Mouse (Mus musculus) left cerebral cortex, adult 2 months (tissue): ENCODE results near the gene Hoxb9. TPM values are rescaled to one million over a fixed set of nuclear protein-coding genes. Genes with fewer than 3 reads are reported as not detected.

Experiments used
- DNase-seq, 2 experiments: peaks; one replicate each; pipeline ENCODE4 v3.0.0; 2021 to 2022; ENCODE audit warnings: low spot score in 2 of 2, mixed read lengths in 1 of 2; ENCODE audit errors: extremely low spot score in 1 of 2
- H3K27ac ChIP-seq: fragments of 200-600 bp; 2 replicates; pipeline ENCODE4 v1.8.1; 2022
- H3K4me3 ChIP-seq: fragments of 200-600 bp; 2 replicates; pipeline ENCODE4 v1.8.1; 2022
- CTCF ChIP-seq: fragments of 200-600 bp; IDR thresholded peaks from 2 replicates; pipeline ENCODE4 v1.8.1; 2022; ENCODE audit warnings: antibody characterized with exemption, mild to moderate bottlenecking, moderate library complexity
- intact Hi-C: fragments of 180-260 bp; cut with DNase I; formaldehyde crosslinking; loops from one replicate; pipeline ENCODE4 v1.15.1; 2025
- total RNA-seq, 2 experiments: library from RNA; stranded (reverse); gene quantifications; 2 replicates each; pipeline ENCODE4 v1.2.3; 2021

Gene Hoxb9
- total RNA-seq, 2 experiments from 2014 or later: not detected

DNA sequence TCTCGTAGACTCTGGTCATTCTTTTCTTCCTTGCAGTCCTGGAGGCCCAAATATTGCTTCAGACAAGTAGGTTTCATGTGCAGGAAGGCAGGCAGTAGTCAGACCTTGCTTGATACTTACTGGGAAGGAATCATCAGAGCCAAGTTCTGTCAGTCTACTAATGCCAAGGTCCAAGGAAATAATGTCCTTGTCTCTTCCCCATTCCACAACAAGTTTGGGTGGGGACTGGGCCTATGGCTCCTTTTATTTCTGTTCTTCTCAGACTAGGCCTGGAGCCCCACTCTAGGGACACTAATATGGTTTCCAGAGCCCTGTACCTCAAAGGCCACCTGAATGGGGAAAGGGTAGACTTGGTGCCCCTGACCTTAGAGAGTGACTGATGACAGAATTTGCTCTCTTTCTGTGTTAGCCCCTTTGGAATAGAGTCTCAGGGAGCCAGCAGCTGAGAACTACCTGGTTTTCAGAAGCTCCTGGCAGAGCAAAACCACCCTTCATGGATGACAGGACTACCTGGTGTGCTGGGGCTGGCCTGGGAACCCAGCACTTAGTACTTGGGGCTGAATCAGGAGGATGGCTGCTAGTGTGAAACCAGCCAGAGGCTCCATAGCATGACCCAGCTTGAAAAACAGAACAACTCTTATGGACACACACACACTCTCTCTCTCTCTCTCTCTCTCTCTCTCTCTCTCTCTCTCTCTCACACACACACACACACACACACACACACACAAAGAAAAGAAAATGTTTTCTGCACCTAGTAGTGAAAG, 17.4 kb downstream of the Hoxb9 start:
- intact Hi-C loops: no loop called here
- TF ChIP-seq CTCF: no peak
- H3K4me3 ChIP-seq: no peak overlapping the region
- no peak for DNase-seq
- no peak overlapping the region for H3K27ac ChIP-seq

DNA sequence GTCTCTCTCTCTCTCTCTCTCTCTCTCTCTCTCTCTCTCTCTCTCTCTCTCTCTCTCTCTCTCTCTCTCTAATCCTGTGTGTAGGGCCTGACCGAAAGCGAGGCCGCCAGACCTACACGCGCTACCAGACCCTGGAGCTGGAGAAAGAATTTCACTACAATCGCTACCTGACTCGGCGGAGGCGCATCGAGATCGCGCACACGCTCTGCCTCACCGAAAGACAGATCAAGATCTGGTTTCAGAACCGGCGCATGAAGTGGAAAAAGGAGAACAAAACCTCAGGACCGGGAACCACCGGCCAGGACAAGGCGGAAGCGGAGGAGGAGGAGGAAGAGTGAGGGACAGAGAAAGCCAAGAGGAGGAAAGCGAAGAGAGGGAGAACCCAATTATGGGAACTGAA, 18.0 kb downstream of the Hoxb9 start:
- Histone ChIP-seq H3K27ac (no peak overlapping the region), H3K4me3 (no peak overlapping the region)
- no peak for TF ChIP-seq CTCF
- intact Hi-C loops: no loop called here
- DNase-seq: no peak

DNA sequence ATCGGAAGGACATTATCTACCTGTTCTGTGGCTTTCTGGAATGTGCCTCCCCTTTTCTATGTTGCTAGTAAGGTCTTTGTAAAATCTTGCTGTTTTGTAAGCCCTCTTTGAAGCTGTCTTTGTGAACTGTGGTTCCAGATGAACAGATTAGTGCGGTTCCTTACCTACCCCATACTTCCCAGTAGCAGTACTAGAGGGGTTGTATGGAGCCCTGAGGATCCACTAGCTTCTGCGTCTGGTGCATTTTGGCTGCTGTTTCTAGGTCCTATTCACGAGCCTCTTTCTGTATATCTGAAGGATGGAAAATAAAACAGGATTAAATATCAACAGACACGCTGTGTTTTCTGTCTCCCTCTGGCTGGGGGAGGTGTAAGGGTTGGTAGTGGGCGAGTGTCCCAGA, 18.6 kb downstream of the Hoxb9 start:
- no peak overlapping the region for H3K4me3 ChIP-seq
- TF ChIP-seq CTCF: no peak
- intact Hi-C loops: no loop called here
- DNase-seq: no peak
- no peak overlapping the region for H3K27ac ChIP-seq

DNA sequence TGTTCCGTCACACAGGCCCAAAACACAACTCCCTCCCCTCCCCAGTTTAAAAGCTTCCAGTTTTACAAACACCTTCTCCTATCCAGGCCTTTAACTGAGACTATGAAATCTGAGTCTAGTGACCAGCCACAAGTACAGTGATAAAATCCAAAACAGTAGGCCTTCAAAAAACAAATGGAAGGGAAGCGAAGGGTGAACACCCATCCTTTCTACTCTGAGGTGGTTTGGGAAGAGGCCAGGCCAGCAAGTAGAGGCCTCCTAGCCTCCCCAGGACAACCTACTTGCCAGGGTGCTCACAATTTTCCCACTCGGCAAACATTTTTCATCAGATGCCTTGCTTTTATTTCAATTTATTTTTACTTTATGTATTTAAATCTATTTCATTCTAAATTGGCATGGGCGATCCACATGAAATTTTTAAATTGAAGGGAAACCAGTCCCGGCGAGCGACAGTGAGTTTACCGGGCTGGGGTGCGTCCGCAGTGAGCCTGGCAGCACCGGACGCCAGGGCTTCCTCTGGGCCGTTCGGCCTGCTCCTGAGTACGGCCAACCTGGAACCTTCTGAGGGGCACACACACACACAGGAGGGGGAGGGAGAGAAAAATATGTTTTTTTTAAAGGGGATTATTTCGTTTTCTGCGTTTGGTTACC, 19.6 kb downstream of the Hoxb9 start:
- no peak for TF ChIP-seq CTCF
- Histone ChIP-seq H3K4me3 (no peak overlapping the region), H3K27ac (no peak overlapping the region)
- intact Hi-C loops: no loop called here
- DNase-seq: no peak

DNA sequence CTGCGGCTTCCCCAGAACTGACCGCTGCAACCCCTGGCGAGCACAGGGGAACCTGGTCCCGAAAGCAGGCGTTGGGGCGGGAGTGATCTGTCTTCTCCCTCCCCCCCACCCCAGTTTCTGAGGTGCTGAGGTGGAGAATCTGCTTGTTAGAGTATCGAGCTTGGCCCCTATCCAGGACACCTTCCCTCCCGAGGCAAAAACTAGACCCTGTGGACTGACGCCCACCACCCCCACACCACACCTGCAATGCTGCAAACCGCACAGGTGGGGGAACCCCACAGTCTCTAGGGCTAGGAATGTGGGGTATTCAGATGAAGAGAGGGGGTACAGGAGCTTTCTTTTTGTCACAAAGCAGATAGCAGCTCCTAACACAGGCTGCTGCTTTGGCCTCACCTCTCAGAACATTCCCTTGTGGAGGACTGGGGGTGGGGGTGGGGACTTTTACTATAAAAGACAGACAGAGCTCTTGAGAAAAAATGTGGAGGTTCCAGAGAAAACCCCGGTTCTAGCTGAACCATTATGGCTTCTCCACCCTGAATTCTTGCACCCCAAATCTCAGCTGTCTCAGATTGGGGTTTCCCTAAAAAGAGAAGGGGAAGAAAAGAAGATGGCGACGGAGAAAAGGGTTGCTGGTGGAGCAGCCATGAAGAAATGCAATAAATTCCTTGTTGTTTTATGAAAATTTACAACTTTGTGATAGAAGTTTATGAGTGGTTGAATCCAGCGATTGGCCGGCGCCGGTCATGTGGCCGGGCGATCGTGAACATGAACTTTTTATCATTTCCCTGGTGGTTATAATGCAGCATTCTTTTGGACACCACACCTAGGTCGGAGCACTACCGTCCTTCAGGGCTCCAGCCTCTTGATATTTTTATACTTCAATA, 20.7 kb downstream of the Hoxb9 start, which contains the start of gene Hoxb6:
Gene Hoxb6 (plus strand): TSS at position 796 of the 884 bp plus-strand sequence.
- no peak within 1 kb of the TSS for H3K4me3 ChIP-seq
- intact Hi-C loops: no loop called here
- TF ChIP-seq CTCF: no peak
- DNase-seq: no peak
- H3K27ac ChIP-seq: no peak within 1 kb of the TSS

DNA sequence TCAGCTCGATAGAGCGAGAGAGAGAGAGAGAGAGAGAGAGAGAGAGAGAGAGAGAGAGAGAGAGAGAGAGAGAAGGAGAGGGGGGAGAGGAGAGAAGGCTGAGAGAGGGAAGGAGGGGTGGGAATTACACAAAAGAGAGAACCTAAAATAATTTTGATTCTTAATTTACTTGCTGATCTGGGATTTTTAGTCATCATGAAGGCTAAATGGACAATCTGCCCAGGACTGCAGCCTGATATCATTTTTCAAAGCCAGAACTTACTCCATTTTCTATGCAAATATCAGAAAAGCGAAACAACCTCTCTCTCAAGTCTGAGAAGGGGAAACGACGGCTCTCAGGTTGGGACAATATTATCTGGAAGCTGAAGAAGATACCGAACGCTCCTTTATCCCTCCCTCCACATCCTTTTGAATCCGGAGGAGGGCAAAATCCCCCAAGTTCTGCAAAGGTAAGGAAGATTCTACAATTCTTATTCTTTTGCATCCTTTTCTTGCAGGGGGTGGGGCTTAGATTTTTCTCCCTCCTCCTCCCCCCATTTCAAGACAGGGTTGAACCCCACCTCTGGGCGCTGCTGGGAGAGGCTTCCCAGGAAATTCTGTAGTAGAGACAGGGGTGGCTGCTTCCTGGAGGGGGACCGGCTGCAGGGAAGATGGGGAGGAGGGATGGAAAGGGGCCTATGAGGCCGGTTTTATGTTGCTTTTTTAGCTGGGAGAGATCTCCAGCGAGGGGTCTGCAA, 21.5 kb downstream of the Hoxb9 start:
- no peak for TF ChIP-seq CTCF
- Histone ChIP-seq H3K4me3 (no peak overlapping the region), H3K27ac (no peak overlapping the region)
- intact Hi-C loops: no loop called here
- no peak for DNase-seq

DNA sequence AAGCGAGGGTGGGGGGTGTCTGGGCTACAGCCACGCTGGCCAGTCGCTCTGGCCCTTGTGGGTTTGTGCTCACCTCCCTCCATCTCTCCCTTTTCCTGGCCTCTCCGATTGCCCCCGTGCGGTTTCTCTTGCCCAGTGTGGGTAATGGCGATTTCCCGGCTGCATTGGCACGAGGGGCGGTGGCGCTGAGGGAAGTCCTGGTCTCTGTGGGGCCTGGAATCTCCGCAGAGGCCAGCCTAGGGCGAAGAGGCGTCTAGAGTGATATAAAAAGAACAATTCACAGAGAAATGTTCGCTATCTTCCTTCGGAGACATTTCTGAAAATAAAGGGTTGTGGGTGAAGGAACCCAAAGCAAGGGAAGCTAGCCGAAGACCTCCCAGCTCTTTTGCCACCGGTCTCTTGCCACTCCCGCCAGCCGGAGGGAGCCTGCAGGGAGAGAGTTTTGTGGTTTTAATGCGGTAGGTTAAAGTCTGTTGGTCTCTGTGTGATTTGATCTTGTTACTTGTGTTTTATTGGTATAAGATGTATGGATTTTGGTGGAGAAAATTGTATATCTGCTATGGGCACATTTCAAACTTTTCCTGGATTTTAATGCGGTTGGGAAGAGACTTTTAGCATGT, 22.2 kb downstream of the Hoxb9 start:
- no peak for DNase-seq
- intact Hi-C loops: no loop called here
- Histone ChIP-seq H3K4me3 (no peak overlapping the region), H3K27ac (no peak overlapping the region)
- TF ChIP-seq CTCF: no peak

DNA sequence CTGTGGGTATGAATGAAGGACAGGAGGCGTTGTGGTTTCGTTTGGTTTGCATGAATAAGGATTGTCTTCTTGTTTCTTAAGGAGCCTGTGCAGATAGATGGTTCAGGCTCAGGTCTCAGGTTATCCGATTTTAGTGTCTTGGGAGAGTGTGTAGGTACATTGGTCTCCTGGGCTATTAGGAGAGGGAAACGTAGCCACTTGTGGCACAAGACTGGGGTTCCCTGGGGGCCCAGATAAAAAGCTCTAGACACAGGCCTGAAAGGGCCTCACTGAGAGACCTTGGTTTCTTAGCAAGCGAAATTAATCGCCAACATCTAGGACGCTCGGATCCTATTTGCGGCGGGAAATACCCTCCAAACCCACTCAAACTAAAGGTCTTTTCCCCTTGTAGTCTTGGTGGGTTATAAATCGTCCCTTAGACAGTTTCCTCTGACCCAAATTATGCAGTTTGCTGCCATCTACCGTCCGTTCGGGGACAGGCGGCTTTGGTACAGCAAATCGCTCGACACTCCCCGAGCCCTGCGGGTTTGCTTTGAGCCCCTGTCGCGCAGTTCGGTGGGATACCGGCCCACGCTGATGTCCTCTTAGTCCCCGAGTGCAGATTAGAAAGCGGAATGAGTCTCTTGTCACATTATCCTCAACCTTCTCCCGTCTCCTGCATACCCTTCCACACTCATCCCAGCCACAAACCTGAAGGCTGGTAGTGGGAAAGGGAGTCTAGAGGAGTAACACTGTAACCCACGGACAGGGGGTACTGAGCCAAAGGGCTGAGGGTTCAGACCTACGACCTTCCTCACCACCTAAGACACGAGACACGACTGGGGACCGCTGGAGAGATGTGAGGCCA, 23.2 kb downstream of the Hoxb9 start:
- TF ChIP-seq CTCF: peak; percentile 75
- H3K27ac ChIP-seq: no peak overlapping the region
- DNase-seq: peak in 1 of 2 experiments; percentile 52
- intact Hi-C loops: no loop called here
- H3K4me3 ChIP-seq: no peak overlapping the region

DNA sequence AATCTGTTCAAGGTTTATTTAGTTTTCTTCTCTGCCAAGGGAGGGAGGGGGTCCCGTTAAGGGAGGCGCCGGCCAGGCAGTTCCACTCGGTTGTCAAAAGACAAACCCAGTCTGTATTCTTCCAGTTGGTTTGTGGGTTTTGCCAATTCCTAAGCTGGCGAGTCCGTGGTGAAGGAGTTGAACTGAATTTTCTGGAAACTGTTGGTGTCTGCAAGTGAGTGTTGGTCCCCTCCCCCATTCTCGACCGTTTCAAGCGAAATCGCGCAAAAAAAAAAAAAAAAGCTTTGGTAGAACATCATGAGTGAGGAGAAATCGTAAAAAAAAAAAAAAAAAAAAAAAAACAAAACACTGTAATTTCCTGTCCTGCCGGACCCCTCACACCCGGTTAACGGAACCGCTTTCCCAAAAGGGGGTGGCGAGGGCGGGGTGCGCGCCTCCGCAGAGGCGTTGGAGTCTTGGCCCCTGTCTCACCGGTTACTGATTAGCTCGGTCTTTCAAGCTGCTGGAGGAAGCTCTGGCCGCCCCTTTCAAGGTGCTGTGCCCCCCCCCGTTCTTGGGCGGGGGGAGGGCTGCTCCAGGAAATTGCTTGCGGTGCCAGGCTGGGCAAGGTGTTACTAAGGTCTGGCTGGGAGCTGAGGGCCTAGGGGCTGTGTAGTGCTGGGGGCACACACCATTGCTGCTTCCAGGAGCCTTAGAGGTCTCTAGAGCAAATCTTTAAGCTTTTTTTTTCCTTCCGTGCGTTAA, 24.0 kb downstream of the Hoxb9 start:
- Histone ChIP-seq H3K27ac (no peak overlapping the region), H3K4me3 (no peak overlapping the region)
- intact Hi-C loops: no loop called here
- DNase-seq: no peak
- TF ChIP-seq CTCF: no peak

DNA sequence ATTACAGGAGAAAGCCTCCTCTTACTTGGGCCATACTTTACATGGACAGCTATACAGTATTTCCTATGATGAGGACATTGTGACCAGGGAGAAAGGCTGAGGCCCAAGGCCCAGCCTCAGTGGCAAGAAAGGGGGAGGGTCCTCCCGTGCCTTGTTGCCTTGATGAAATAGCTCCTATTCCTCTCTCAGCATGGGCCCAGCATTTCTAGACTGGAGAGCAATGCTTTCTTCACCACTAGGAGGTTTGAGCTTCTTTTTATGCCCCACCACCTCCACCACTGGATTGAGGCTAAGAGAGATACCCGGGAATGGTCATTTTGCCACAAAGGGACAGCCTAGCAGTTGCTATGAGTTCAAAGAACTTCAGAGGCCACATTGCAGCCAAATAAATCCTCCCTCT, 25.7 kb downstream of the Hoxb9 start:
- DNase-seq: no peak
- Histone ChIP-seq H3K4me3 (no peak overlapping the region), H3K27ac (no peak overlapping the region)
- intact Hi-C loops: no loop called here
- no peak for TF ChIP-seq CTCF
